Mouse (Mus musculus) MEL (cell line): ENCODE results near the gene Tubal3. TPM values are rescaled to one million over a fixed set of nuclear protein-coding genes. Genes with fewer than 3 reads are reported as not detected.

Source experiments
- DNase-seq: peaks from one replicate; pipeline ENCODE4 v3.0.0; 2011; ENCODE audit warnings: low read depth, low spot score
- H3K27ac ChIP-seq: 2 replicates; pipeline ENCODE4 v1.5.1; 2012; ENCODE audit warnings: low read depth, mild to moderate bottlenecking, control low read depth, low read length, moderate library complexity; ENCODE audit not compliant: control insufficient read depth
- H3K27me3 ChIP-seq, 2 experiments: fragments of 150-350 bp in 1 of 2; sonication (generic) in 1 of 2; 2 replicates each; pipeline ENCODE4 v1.6.1; 2012; ENCODE audit warnings: low read length in 2 of 2, mild to moderate bottlenecking in 2 of 2, improper control_type of control experiment in 1 of 2, moderate library complexity in 1 of 2; ENCODE audit not compliant: insufficient read depth in 2 of 2, control insufficient read depth in 1 of 2
- H3K36me3 ChIP-seq, 2 experiments: 2 replicates each; pipeline ENCODE4 v1.6.1; 2012 to 2014; ENCODE audit warnings: low read length in 2 of 2, improper control_type of control experiment in 1 of 2, inconsistent platforms in 1 of 2, mild to moderate bottlenecking in 1 of 2; ENCODE audit not compliant: insufficient read depth in 2 of 2, control insufficient read depth in 1 of 2
- H3K4me1 ChIP-seq, 2 experiments: fragments of 150-350 bp in 1 of 2; sonication (generic) in 1 of 2; 2 replicates each; pipeline ENCODE4 v1.6.1; 2012; ENCODE audit warnings: low read length in 2 of 2, improper control_type of control experiment in 1 of 2, mild to moderate bottlenecking in 1 of 2; ENCODE audit not compliant: insufficient read depth in 2 of 2, control insufficient read depth in 1 of 2
- H3K4me3 ChIP-seq, 2 experiments: fragments of 150-350 bp in 1 of 2; sonication (generic) in 1 of 2; 2 replicates each; pipeline ENCODE4 v1.5.1; 2012; ENCODE audit warnings: low read depth in 2 of 2, low read length in 2 of 2, mild to moderate bottlenecking in 2 of 2, moderate library complexity in 2 of 2, control low read depth in 1 of 2, improper control_type of control experiment in 1 of 2; ENCODE audit not compliant: control insufficient read depth in 1 of 2, insufficient read depth in 1 of 2
- H3K79me2 ChIP-seq: 2 replicates; pipeline ENCODE4 v1.6.1; 2012; ENCODE audit warnings: mild to moderate bottlenecking, low read length, moderate library complexity; ENCODE audit not compliant: control insufficient read depth, poor library complexity, insufficient read depth
- H3K9ac ChIP-seq: 2 replicates; pipeline ENCODE4 v1.6.1; 2012; ENCODE audit warnings: low read depth, mild to moderate bottlenecking, control low read depth, low read length, moderate library complexity; ENCODE audit not compliant: control insufficient read depth, poor library complexity, severe bottlenecking
- H3K9me3 ChIP-seq: fragments of 150-350 bp; sonication (generic); replicated peaks from 2 replicates; pipeline ENCODE4 v1.6.1; 2012; ENCODE audit warnings: mild to moderate bottlenecking, low read length, improper control_type of control experiment, moderate library complexity; ENCODE audit not compliant: insufficient read depth
- CHD1 ChIP-seq: IDR thresholded peaks from 2 replicates; pipeline ENCODE4 v1.6.1; 2012; ENCODE audit warnings: low read depth, mild to moderate bottlenecking, inconsistent platforms, low read length, improper control_type of control experiment
- CHD2 ChIP-seq: IDR thresholded peaks from 2 replicates; pipeline ENCODE4 v1.6.1; 2011; ENCODE audit warnings: low read length, improper control_type of control experiment
- CTCF ChIP-seq, 3 experiments: IDR thresholded peaks in 2 of 3; conservative IDR thresholded peaks in 1 of 3; 2 replicates each; pipeline ENCODE4 v1.5.1; 2011 to 2012; ENCODE audit warnings: low read length in 3 of 3, low read depth in 2 of 3, mild to moderate bottlenecking in 2 of 3, improper control_type of control experiment in 1 of 3, inconsistent platforms in 1 of 3, mixed read lengths in 1 of 3, moderate library complexity in 1 of 3; ENCODE audit not compliant: control insufficient read depth in 1 of 3, insufficient read depth in 1 of 3, poor library complexity in 1 of 3, severe bottlenecking in 1 of 3
- E2F4 ChIP-seq: IDR thresholded peaks from 2 replicates; pipeline ENCODE4 v1.6.1; 2011; ENCODE audit warnings: low read depth, low read length, improper control_type of control experiment, borderline replicate concordance
- ELF1 ChIP-seq: IDR thresholded peaks from 2 replicates; pipeline ENCODE4 v1.6.1; 2014; ENCODE audit warnings: low read depth, mild to moderate bottlenecking, inconsistent platforms, low read length, improper control_type of control experiment, moderate library complexity
- EP300 ChIP-seq, 2 experiments: IDR thresholded peaks; 2 replicates each; pipeline ENCODE4 v1.6.1; 2011; ENCODE audit warnings: improper control_type of control experiment in 2 of 2, low read length in 2 of 2, low read depth in 1 of 2, mild to moderate bottlenecking in 1 of 2
- ETS1 ChIP-seq: IDR thresholded peaks from 2 replicates; pipeline ENCODE4 v1.6.1; 2012; ENCODE audit warnings: low read depth, mild to moderate bottlenecking, inconsistent platforms, low read length, improper control_type of control experiment, moderate library complexity
- GATA1 ChIP-seq: IDR thresholded peaks from 2 replicates; pipeline ENCODE4 v1.6.1; 2011; ENCODE audit warnings: low read depth, low read length, improper control_type of control experiment
- HCFC1 ChIP-seq: IDR thresholded peaks from 2 replicates; pipeline ENCODE4 v1.6.1; 2012; ENCODE audit warnings: low read depth, mild to moderate bottlenecking, inconsistent platforms, low read length, improper control_type of control experiment, moderate library complexity
- JUND ChIP-seq: IDR thresholded peaks from 2 replicates; pipeline ENCODE4 v1.6.1; 2011; ENCODE audit warnings: low read depth, mild to moderate bottlenecking, improper control_type of control experiment, low read length
- MAZ ChIP-seq: IDR thresholded peaks from 2 replicates; pipeline ENCODE4 v1.6.1; 2012; ENCODE audit warnings: low read depth, mild to moderate bottlenecking, inconsistent platforms, low read length, improper control_type of control experiment
- NRF1 ChIP-seq: IDR thresholded peaks from 2 replicates; pipeline ENCODE4 v1.6.1; 2014; ENCODE audit warnings: low read depth, mild to moderate bottlenecking, inconsistent platforms, low read length, improper control_type of control experiment, moderate library complexity; ENCODE audit not compliant: poor library complexity, insufficient read depth, severe bottlenecking
- POLR2A ChIP-seq, 2 experiments: IDR thresholded peaks; 2 replicates each; pipeline ENCODE4 v1.6.1; 2011 to 2012; ENCODE audit warnings: low read length in 2 of 2, mild to moderate bottlenecking in 2 of 2, control low read depth in 1 of 2, improper control_type of control experiment in 1 of 2, low read depth in 1 of 2, moderate library complexity in 1 of 2; ENCODE audit not compliant: control insufficient read depth in 1 of 2, insufficient read depth in 1 of 2, poor library complexity in 1 of 2
- POLR2AphosphoS2 ChIP-seq: IDR thresholded peaks from 2 replicates; pipeline ENCODE4 v1.6.1; 2011; ENCODE audit warnings: low read length, improper control_type of control experiment
- USF1 ChIP-seq: IDR thresholded peaks from 2 replicates; pipeline ENCODE4 v1.6.1; 2014; ENCODE audit warnings: low read depth, mild to moderate bottlenecking, inconsistent platforms, low read length, improper control_type of control experiment, moderate library complexity
- ZMIZ1 ChIP-seq: IDR thresholded peaks from 2 replicates; pipeline ENCODE4 v1.6.1; 2012; ENCODE audit warnings: low read depth, mild to moderate bottlenecking, inconsistent platforms, low read length, improper control_type of control experiment, moderate library complexity
- polyA plus RNA-seq, 2 experiments: library from polyadenylated mRNA; stranded (reverse) in 1 of 2; unstranded in 1 of 2; fragments of >175 nt in 1 of 2; fragments of >200 nt in 1 of 2; gene quantifications; 2 replicates each; pipeline versions ENCODE4 v1.2.1 to v1.2.4; 2012; ENCODE audit warnings: low replicate concordance in 2 of 2, low read depth in 1 of 2; ENCODE audit not compliant: insufficient read length in 2 of 2, insufficient read depth in 1 of 2, missing spikeins in 1 of 2
- total RNA-seq: library from RNA; depleted of rRNA; stranded (reverse); fragments of 300-350 nt; gene quantifications from 2 replicates; pipeline ENCODE4 v1.2.3, GENCODE M21; 2012

Gene Tubal3
- total and polyA plus RNA-seq, 3 experiments, result not detected

- Histone ChIP-seq H3K27me3 (no peaks in the 10 kb centered on the region), H3K27ac (no peak overlapping the region), H3K4me1 (peaks cover 2 to 4% of the 10 kb centered on the region in 2 experiments; a peak in 2 of 4 replicates), H3K9me3 (no peaks in the 10 kb centered on the region), H3K36me3 (peaks cover 9 to 21% of the 10 kb centered on the region in 2 experiments), H3K9ac (peak overlapping the region; percentile 98), H3K4me3 (peak overlapping the region; percentile 70 to 98), H3K79me2 (peaks cover 27% of the 10 kb centered on the region)
- DNase-seq, result no peak
- TF ChIP-seq GATA1 (no peak), ZMIZ1 (no peak), CHD2 (no peak), HCFC1 (no peak), ETS1 (no peak), CTCF (IDR thresholded peaks at IDR 0.05 in 2 of 3, conservative IDR thresholded peaks at IDR 0.05 in 1 of 3; ENCODE audit: control insufficient read depth in 1 of 3, insufficient read depth in 1 of 3, low read depth in 2 of 3, low read length in 3 of 3, poor library complexity in 1 of 3, severe bottlenecking in 1 of 3) (no peak), POLR2A (IDR thresholded peaks at IDR 0.05; ENCODE audit: control insufficient read depth in 1 of 2, insufficient read depth in 1 of 2, low read depth in 1 of 2, low read length in 2 of 2, poor library complexity in 1 of 2) (no peak), USF1 (no peak), ELF1 (no peak), JUND (no peak), EP300 (IDR thresholded peaks at IDR 0.05; ENCODE audit: low read depth in 1 of 2, low read length in 2 of 2) (no peak), CHD1 (no peak), NRF1 (no peak), POLR2AphosphoS2 (no peak), E2F4 (no peak), MAZ (no peak)
These were observed 26.5 kb upstream of the Tubal3 start for GRCm38 (mm10) chr13:3891479-3892087.

DNA sequence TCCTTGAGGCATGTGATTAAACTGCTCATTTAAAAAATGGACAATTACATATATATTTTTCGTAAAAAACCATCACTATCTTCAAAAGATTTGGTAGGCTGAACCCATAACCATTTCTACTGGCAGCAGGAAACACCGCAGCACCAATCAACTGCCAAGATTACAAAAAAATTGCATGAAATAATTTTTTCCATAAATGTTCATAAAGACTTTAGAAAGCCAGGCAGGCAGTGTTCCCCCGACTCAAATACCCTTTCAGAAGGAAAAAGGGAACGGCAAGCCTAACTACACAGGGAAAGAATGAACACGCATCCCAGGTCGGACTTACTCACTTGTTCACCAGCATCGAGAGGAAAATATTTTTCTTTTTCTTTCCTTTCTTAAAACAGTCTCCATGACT lies 25.5 kb upstream of the Tubal3 start:
- Histone ChIP-seq H3K4me1 (peaks cover 2 to 4% of the 10 kb centered on the region in 2 experiments; a peak in 2 of 4 replicates), H3K4me3 (peak overlapping the region; percentile 70 to 98), H3K9me3 (no peaks in the 10 kb centered on the region), H3K36me3 (peaks cover 4 to 21% of the 10 kb centered on the region in 2 experiments), H3K79me2 (peaks cover 27% of the 10 kb centered on the region), H3K9ac (peak overlapping the region; percentile 98), H3K27ac (peak overlapping the region; percentile 38; the same call in 1 of the 2 replicates), H3K27me3 (no peaks in the 10 kb centered on the region)
- DNase-seq, result peak; percentile 62
- TF ChIP-seq ETS1 (no peak), MAZ (no peak), E2F4 (no peak), EP300 (IDR thresholded peaks at IDR 0.05; ENCODE audit: low read depth in 1 of 2, low read length in 2 of 2) (0 out of 4 replicates have a peak, but pooled peaks of 1 of the 2 experiments have one; percentile 14)
